Mouse (Mus musculus): ENCODE data around the gene Rab11b.
"Not testable (repeated sequence)": the region's sequence is repeated elsewhere in the genome, so short reads cannot be mapped to it uniquely, and the experiment has no call there.

Rab11b gene

GRCm38 (mm10) chr17:33766389-33766788 is 6.1 kb upstream of the Rab11b start:
- DNase-seq = no peak

GRCm38 (mm10) chr17:33759767-33760254 is 519 bp downstream of the Rab11b start:
- DNase-seq = peak; percentile 95

- DNase-seq = peak; percentile 79
Observed at GRCm38 (mm10) chr17:33757231-33757630, 3.1 kb downstream of the Rab11b start.

- peak; percentile 49 for DNase-seq
Observed at GRCm38 (mm10) chr17:33756108-33756790, 4.1 kb downstream of the Rab11b start.

GRCm38 (mm10) chr17:33755418-33756107 is 4.8 kb downstream of the Rab11b start:
- DNase-seq = peak; percentile 68

- no peak for DNase-seq
Observed at GRCm38 (mm10) chr17:33754656-33755055, 5.7 kb downstream of the Rab11b start.

- no peak for DNase-seq
Observed at GRCm38 (mm10) chr17:33752297-33752696, 8.0 kb downstream of the Rab11b start.

GRCm38 (mm10) chr17:33751181-33751580 is 9.1 kb downstream of the Rab11b start:
- no peak for DNase-seq

GRCm38 (mm10) chr17:33749451-33749850 is 10.9 kb downstream of the Rab11b start:
- DNase-seq = no peak

- DNase-seq = no peak
Observed at GRCm38 (mm10) chr17:33746011-33746410, 14.3 kb downstream of the Rab11b start.

GRCm38 (mm10) chr17:33744686-33745384 is 15.5 kb downstream of the Rab11b start:
- DNase-seq = no peak

GRCm38 (mm10) chr17:33742420-33742819 is 17.9 kb downstream of the Rab11b start:
- no peak for DNase-seq

- not testable (repeated sequence) for DNase-seq
Observed at GRCm38 (mm10) chr17:33733526-33733925, 26.8 kb downstream of the Rab11b start.

- DNase-seq = not testable (repeated sequence)
Observed at GRCm38 (mm10) chr17:33732556-33733083, 27.7 kb downstream of the Rab11b start.

- no peak for DNase-seq
Observed at GRCm38 (mm10) chr17:33729215-33729614, 31.1 kb downstream of the Rab11b start.

GRCm38 (mm10) chr17:33728396-33728795 is 31.9 kb downstream of the Rab11b start:
- no peak for DNase-seq

- DNase-seq = no peak
Observed at GRCm38 (mm10) chr17:33719736-33720378, 40.5 kb downstream of the Rab11b start.

- no peak for DNase-seq
Observed at GRCm38 (mm10) chr17:33718944-33719725, 41.2 kb downstream of the Rab11b start.

GRCm38 (mm10) chr17:33718384-33718881 is 41.9 kb downstream of the Rab11b start, which contains the start of gene March2:
Gene March2 (minus strand): TSS chr17:33718670.
- DNase-seq = peak; percentile 99

GRCm38 (mm10) chr17:33717982-33718381 is 42.3 kb downstream of the Rab11b start:
- DNase-seq = no peak

GRCm38 (mm10) chr17:33717246-33717645 is 43.1 kb downstream of the Rab11b start:
- DNase-seq = no peak

GRCm38 (mm10) chr17:33714779-33715178 is 45.6 kb downstream of the Rab11b start:
- no peak for DNase-seq

Data from kidney, adult 11 months (tissue).